Mouse (Mus musculus): ENCODE measurements at regions not wholly inside any gene's neighbourhood (a gene's known extent, or its start where the extent isn't known, plus 50 kb on each side); places are given as distances from the start of the nearest gene placed in this dataset.

DNA sequence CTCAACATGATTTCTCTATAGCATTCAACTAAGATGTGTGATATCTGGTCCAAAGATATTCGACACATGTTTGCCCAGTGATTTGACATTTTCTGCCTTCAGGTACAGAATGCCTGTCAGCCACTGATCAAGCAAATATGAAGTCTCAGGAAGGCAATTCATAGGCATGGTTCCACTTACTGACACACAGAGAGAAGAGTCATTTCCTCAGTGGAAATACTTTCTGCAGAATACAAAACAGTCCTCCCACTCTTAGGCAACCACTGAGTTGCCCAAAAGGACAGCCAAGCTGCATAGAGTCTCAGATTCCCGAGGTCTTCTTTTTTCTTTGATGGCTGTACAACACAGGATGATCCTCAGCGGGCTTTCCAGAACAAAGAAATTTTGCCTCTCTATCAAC lies 110.9 kb downstream of the Ndufa4 start:
- Histone ChIP-seq H3K36me3 (ENCODE audit: control insufficient read depth, insufficient read depth, low read length, poor library complexity, severe bottlenecking) (no peaks in the 10 kb centered on the region), H3K9ac (ENCODE audit: low read depth, poor library complexity, severe bottlenecking) (no peak overlapping the region), H3K27ac (ENCODE audit: insufficient read depth, low read length) (no peak overlapping the region), H3K9me3 (replicated peaks; ENCODE audit: control insufficient read depth, insufficient read depth, low read length, poor library complexity, severe bottlenecking) (no peaks in the 10 kb centered on the region), H3K27me3 (ENCODE audit: control insufficient read depth, insufficient read depth, low read length, poor library complexity, severe bottlenecking) (no peaks in the 10 kb centered on the region), H3K4me1 (ENCODE audit: control insufficient read depth, insufficient read depth, low read length) (no peaks in the 10 kb centered on the region), H3K4me3 (ENCODE audit: low read depth, low read length) (no peak overlapping the region)
- TF ChIP-seq CTCF (IDR thresholded peaks at IDR 0.05; ENCODE audit: low read depth, low read length), result no peak
- no peak for TF ChIP-seq POLR2A (IDR thresholded peaks at IDR 0.05; ENCODE audit: insufficient read depth, low read length)
- no peak for TF ChIP-seq EP300 (IDR thresholded peaks at IDR 0.05; ENCODE audit: insufficient read depth, low read depth, low read length)

DNA sequence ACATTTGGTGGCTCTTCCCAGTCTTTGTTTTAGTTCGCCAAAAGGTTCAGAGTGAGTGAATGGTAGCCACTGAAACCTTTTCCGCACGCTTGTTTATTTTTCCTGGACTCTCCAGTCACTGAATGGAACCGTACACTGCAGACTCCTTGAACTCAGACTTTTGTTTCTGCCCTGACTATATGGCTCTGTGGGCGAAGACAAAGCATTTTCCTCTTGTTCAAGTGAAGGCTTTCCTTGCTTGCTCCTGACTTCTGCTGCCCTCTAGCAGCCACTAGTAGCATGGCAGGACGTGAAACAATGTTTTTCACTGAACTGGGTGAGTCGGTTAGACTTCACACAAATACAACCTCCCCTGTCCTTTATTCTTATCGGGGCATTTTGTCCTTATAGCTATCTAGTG lies 113.9 kb downstream of the Ndufa4 start:
- Histone ChIP-seq H3K27ac (ENCODE audit: insufficient read depth, low read length) (no peak overlapping the region), H3K4me3 (ENCODE audit: low read depth, low read length) (no peak overlapping the region), H3K9me3 (replicated peaks; ENCODE audit: control insufficient read depth, insufficient read depth, low read length, poor library complexity, severe bottlenecking) (no peaks in the 10 kb centered on the region), H3K4me1 (ENCODE audit: control insufficient read depth, insufficient read depth, low read length) (no peaks in the 10 kb centered on the region), H3K27me3 (ENCODE audit: control insufficient read depth, insufficient read depth, low read length, poor library complexity, severe bottlenecking) (no peaks in the 10 kb centered on the region), H3K36me3 (ENCODE audit: control insufficient read depth, insufficient read depth, low read length, poor library complexity, severe bottlenecking) (no peaks in the 10 kb centered on the region), H3K9ac (ENCODE audit: low read depth, poor library complexity, severe bottlenecking) (no peak overlapping the region)
- TF ChIP-seq EP300 (IDR thresholded peaks at IDR 0.05; ENCODE audit: insufficient read depth, low read depth, low read length), result no peak
- peak; percentile 62 for TF ChIP-seq CTCF (IDR thresholded peaks at IDR 0.05; ENCODE audit: low read depth, low read length)
- no peak for TF ChIP-seq POLR2A (IDR thresholded peaks at IDR 0.05; ENCODE audit: insufficient read depth, low read length)

DNA sequence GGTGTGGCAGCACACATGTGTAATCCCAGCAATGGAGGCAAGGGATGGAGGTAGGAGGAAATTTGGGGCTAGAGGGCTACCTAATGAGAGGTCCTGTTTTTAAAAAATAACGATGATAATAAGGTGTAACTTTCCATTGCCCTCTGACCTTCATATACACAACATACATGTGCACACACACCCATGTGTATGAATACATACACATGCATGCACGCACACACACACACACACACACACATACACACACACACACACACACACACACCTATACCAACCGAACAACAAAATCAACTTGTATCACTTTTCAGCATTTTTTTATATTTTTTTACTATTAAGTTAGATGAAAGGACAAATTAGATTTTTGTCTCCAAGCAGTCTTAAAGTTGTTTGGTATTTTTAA lies 115.1 kb downstream of the Ndufa4 start:
- H3K27ac ChIP-seq (ENCODE audit: insufficient read depth, low read length), result no peak overlapping the region

DNA sequence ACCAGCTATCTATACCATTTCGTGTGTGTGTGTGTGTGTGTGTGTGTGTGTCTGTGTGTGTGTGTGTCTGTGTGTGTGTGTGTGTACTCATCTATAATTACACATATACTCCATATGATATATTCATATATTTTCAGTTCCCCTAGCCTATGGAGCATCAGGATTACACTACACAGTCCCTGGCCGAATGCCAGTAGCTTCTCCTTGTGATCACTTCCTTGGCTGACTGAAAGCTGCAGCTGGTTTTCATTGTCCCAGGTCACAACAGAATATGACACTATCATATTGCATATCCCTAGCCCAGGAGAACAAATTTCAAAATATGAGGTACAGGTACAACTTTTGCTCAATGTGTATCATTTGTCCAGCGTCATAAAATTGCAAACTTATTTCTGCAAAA lies 116.2 kb downstream of the Ndufa4 start:
- H3K36me3 ChIP-seq (ENCODE audit: control insufficient read depth, insufficient read depth, low read length, poor library complexity, severe bottlenecking), result no peaks in the 10 kb centered on the region
- no peak overlapping the region for H3K9ac ChIP-seq (ENCODE audit: low read depth, poor library complexity, severe bottlenecking)
- no peaks in the 10 kb centered on the region for H3K9me3 ChIP-seq (replicated peaks; ENCODE audit: control insufficient read depth, insufficient read depth, low read length, poor library complexity, severe bottlenecking)
- no peak overlapping the region for H3K27ac ChIP-seq (ENCODE audit: insufficient read depth, low read length)
- no peak for TF ChIP-seq CTCF (IDR thresholded peaks at IDR 0.05; ENCODE audit: low read depth, low read length)
- TF ChIP-seq POLR2A (IDR thresholded peaks at IDR 0.05; ENCODE audit: insufficient read depth, low read length), result no peak
- no peak for TF ChIP-seq EP300 (IDR thresholded peaks at IDR 0.05; ENCODE audit: insufficient read depth, low read depth, low read length)
- H3K4me3 ChIP-seq (ENCODE audit: low read depth, low read length), result no peak overlapping the region
- no peaks in the 10 kb centered on the region for H3K4me1 ChIP-seq (ENCODE audit: control insufficient read depth, insufficient read depth, low read length)
- H3K27me3 ChIP-seq (ENCODE audit: control insufficient read depth, insufficient read depth, low read length, poor library complexity, severe bottlenecking), result no peaks in the 10 kb centered on the region

More for the DNA sequence above, 115.1 kb downstream of the Ndufa4 start:
- no peak overlapping the region for H3K9ac ChIP-seq (ENCODE audit: low read depth, poor library complexity, severe bottlenecking)
- H3K27me3 ChIP-seq (ENCODE audit: control insufficient read depth, insufficient read depth, low read length, poor library complexity, severe bottlenecking), result no peaks in the 10 kb centered on the region
- H3K36me3 ChIP-seq (ENCODE audit: control insufficient read depth, insufficient read depth, low read length, poor library complexity, severe bottlenecking), result no peaks in the 10 kb centered on the region
- H3K4me3 ChIP-seq (ENCODE audit: low read depth, low read length), result no peak overlapping the region
- H3K9me3 ChIP-seq (replicated peaks; ENCODE audit: control insufficient read depth, insufficient read depth, low read length, poor library complexity, severe bottlenecking), result no peaks in the 10 kb centered on the region
- no peaks in the 10 kb centered on the region for H3K4me1 ChIP-seq (ENCODE audit: control insufficient read depth, insufficient read depth, low read length)
- TF ChIP-seq POLR2A (IDR thresholded peaks at IDR 0.05; ENCODE audit: insufficient read depth, low read length) (no peak), CTCF (IDR thresholded peaks at IDR 0.05; ENCODE audit: low read depth, low read length) (no peak), EP300 (IDR thresholded peaks at IDR 0.05; ENCODE audit: insufficient read depth, low read depth, low read length) (no peak)

DNA sequence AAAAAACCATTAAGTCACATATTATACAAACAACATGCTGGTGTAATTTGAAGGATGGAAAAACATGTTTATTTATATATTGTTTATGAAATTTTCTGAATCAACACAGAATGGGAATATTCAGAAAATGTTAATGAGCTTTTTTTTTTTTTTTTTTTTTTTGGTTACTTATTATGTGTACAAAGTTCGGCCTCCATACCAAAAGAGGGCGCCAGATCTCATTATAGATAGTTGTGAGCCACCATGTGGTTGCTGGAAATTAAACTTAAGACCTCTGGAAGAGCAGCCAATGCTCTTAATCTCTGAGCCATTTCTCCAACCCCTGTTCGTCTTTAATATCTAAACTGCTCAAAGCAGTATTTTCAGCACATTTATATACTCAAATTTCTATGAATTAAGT lies 133.3 kb downstream of the Ndufa4 start:
- no peaks in the 10 kb centered on the region for H3K4me1 ChIP-seq (ENCODE audit: control insufficient read depth, insufficient read depth, low read length)
- H3K4me3 ChIP-seq (ENCODE audit: low read depth, low read length), result no peak overlapping the region
- TF ChIP-seq CTCF (IDR thresholded peaks at IDR 0.05; ENCODE audit: low read depth, low read length) (no peak), EP300 (IDR thresholded peaks at IDR 0.05; ENCODE audit: insufficient read depth, low read depth, low read length) (no peak), POLR2A (IDR thresholded peaks at IDR 0.05; ENCODE audit: insufficient read depth, low read length) (no peak)
- no peaks in the 10 kb centered on the region for H3K27me3 ChIP-seq (ENCODE audit: control insufficient read depth, insufficient read depth, low read length, poor library complexity, severe bottlenecking)
- H3K27ac ChIP-seq (ENCODE audit: insufficient read depth, low read length), result no peak overlapping the region
- no peaks in the 10 kb centered on the region for H3K9me3 ChIP-seq (replicated peaks; ENCODE audit: control insufficient read depth, insufficient read depth, low read length, poor library complexity, severe bottlenecking)
- H3K36me3 ChIP-seq (ENCODE audit: control insufficient read depth, insufficient read depth, low read length, poor library complexity, severe bottlenecking), result no peaks in the 10 kb centered on the region
- H3K9ac ChIP-seq (ENCODE audit: low read depth, poor library complexity, severe bottlenecking), result no peak overlapping the region

DNA sequence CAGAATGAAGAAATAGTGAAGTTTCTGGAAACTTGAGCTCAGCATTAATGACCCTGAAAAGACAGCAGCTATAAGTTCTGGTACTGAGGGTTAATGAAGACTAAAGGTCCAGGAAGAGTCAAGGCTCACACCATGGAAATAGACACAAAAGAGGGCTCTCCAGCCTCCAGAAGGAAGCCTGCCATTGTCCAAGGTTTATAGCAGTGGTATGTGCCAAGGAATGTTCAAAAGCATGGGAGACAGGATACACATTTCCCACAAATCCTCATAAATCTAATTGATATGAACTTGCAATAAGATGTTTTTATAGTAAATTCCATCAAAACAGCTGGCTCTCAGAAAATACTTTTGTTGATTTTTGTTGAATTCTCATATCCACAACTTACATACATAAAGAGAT lies 144.4 kb downstream of the Ndufa4 start:
- Histone ChIP-seq H3K36me3 (ENCODE audit: control insufficient read depth, insufficient read depth, low read length, poor library complexity, severe bottlenecking) (no peaks in the 10 kb centered on the region), H3K9ac (ENCODE audit: low read depth, poor library complexity, severe bottlenecking) (no peak overlapping the region), H3K4me1 (ENCODE audit: control insufficient read depth, insufficient read depth, low read length) (no peaks in the 10 kb centered on the region), H3K27me3 (ENCODE audit: control insufficient read depth, insufficient read depth, low read length, poor library complexity, severe bottlenecking) (no peaks in the 10 kb centered on the region), H3K9me3 (replicated peaks; ENCODE audit: control insufficient read depth, insufficient read depth, low read length, poor library complexity, severe bottlenecking) (no peaks in the 10 kb centered on the region), H3K4me3 (ENCODE audit: low read depth, low read length) (no peak overlapping the region), H3K27ac (ENCODE audit: insufficient read depth, low read length) (no peak overlapping the region)
- TF ChIP-seq POLR2A (IDR thresholded peaks at IDR 0.05; ENCODE audit: insufficient read depth, low read length) (no peak), EP300 (IDR thresholded peaks at IDR 0.05; ENCODE audit: insufficient read depth, low read depth, low read length) (no peak), CTCF (IDR thresholded peaks at IDR 0.05; ENCODE audit: low read depth, low read length) (no peak)

Measured in ES-Bruce4 (cell line).